Comparison of ENCODE assay signal across 29 mouse cellular contexts in the genomic region with DNA sequence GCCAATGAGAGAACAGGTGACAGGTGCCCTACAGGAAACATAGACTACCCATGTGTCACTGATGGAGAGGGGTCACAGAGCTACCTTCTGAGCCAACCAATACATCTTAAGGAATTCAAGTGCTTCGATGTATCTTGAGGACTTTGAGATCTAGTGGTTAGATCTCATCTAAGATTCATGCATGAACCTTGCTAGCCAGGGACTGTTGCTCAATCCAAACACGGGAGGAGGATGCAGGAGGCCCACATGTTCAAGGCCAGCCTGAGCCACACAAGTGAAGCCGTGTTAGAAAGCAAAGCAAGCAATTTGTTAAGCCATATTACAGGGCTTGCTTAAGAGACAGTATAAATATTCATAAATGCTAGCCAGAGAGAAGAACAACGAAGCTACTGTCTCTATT. TPM values are rescaled to one million over a fixed set of nuclear protein-coding genes. Genes with fewer than 3 reads are reported as not detected.
A peak's percentile ranks its signal among the peaks of the same experiment; 100 is the strongest.
DNase-seq lines count a peak whose midpoint lies in the region; ATAC-seq and TF ChIP-seq lines count a peak whose summit lies in the region.
"Had no signal": no experiment of that assay in that cellular context is flagged by ENCODE, and none has a peak within 500 bp of the region (broad histone marks: within the 10 kb centered on the region; RNA-seq: fewer than 3 reads in every experiment).

No protein-coding gene starts in this region.

- H3K27me3 ChIP-seq in forebrain, embryonic 13.5 days = no peaks in the 10 kb centered on the region
- H3K27me3 ChIP-seq in forebrain, embryonic 11.5 days (ENCODE audit: control insufficient read depth, insufficient read depth, low read length) = no peaks in the 10 kb centered on the region
- H3K27me3 ChIP-seq in forebrain, embryonic 15.5 days = no peaks in the 10 kb centered on the region
- no peaks in the 10 kb centered on the region for H3K27me3 ChIP-seq in midbrain, postnatal 0 days (ENCODE audit: insufficient read depth, low read length)
- H3K27me3 ChIP-seq: CH12.LX; embryonic facial prominence, embryonic 13.5 days; hindbrain, embryonic 15.5 days; limb, embryonic 15.5 days; megakaryocyte, embryonic 14.5 days; Patski had no signal

- no peak for DNase-seq in forebrain, embryonic 11.5 days (ENCODE audit: low spot score)
- DNase-seq in layer of hippocampus, adult 2 months (ENCODE audit: low spot score in 2 of 2) = no peak
- no peak for DNase-seq in layer of hippocampus, adult 8-10 months (ENCODE audit: low spot score in 2 of 2)
- DNase-seq in midbrain, postnatal 0 days (ENCODE audit: low spot score) = no peak
- DNase-seq: adrenal gland, adult 8-10 months; cerebellum, adult 2 months; cerebellum, postnatal 25 days; gastrocnemius, postnatal 10 days; kidney, postnatal 36 days; left cerebral cortex, postnatal 4 days; lung, embryonic 14.5 days; lung, postnatal 36 days; right cerebral cortex, postnatal 14 days had no signal

- no peaks in the 10 kb centered on the region for H3K36me3 ChIP-seq in forebrain, embryonic 13.5 days (ENCODE audit: poor library complexity, severe bottlenecking)
- H3K36me3 ChIP-seq in forebrain, embryonic 11.5 days (ENCODE audit: control insufficient read depth, insufficient read depth, low read length) = no peaks in the 10 kb centered on the region
- no peaks in the 10 kb centered on the region for H3K36me3 ChIP-seq in forebrain, embryonic 15.5 days
- no peaks in the 10 kb centered on the region for H3K36me3 ChIP-seq in midbrain, postnatal 0 days (ENCODE audit: insufficient read depth, low read length)
- H3K36me3 ChIP-seq: embryonic facial prominence, embryonic 13.5 days; G1E; hindbrain, embryonic 15.5 days; limb, embryonic 15.5 days had no signal

- no peaks in the 10 kb centered on the region for H3K9me3 ChIP-seq in forebrain, embryonic 13.5 days (replicated peaks)
- H3K9me3 ChIP-seq in forebrain, embryonic 11.5 days (ENCODE audit: control insufficient read depth, low read length) = no peaks in the 10 kb centered on the region
- H3K9me3 ChIP-seq in forebrain, embryonic 15.5 days = no peaks in the 10 kb centered on the region
- no peaks in the 10 kb centered on the region for H3K9me3 ChIP-seq in midbrain, postnatal 0 days (ENCODE audit: low read length)
- H3K9me3 ChIP-seq: embryonic facial prominence, embryonic 13.5 days; hindbrain, embryonic 15.5 days; limb, embryonic 15.5 days; megakaryocyte, embryonic 14.5 days had no signal

- H3K9ac ChIP-seq in forebrain, embryonic 13.5 days = no peak overlapping the region
- H3K9ac ChIP-seq in forebrain, embryonic 11.5 days (ENCODE audit: low read length) = no peak overlapping the region
- no peak overlapping the region for H3K9ac ChIP-seq in forebrain, embryonic 15.5 days (replicated peaks)
- H3K9ac ChIP-seq in midbrain, postnatal 0 days (replicated peaks; ENCODE audit: low read length, poor library complexity, severe bottlenecking) = no peak overlapping the region
- H3K9ac ChIP-seq: embryonic facial prominence, embryonic 13.5 days; hindbrain, embryonic 15.5 days; limb, embryonic 15.5 days; liver, embryonic 14.5 days; lung, embryonic 14.5 days had no signal

- H3K27ac ChIP-seq in forebrain, embryonic 13.5 days = peak overlapping the region; percentile 68
- no peak overlapping the region for H3K27ac ChIP-seq in forebrain, embryonic 11.5 days (ENCODE audit: low read depth, low read length)
- H3K27ac ChIP-seq in layer of hippocampus, adult 2 months = peak overlapping the region; percentile 74
- peak overlapping the region; percentile 86 for H3K27ac ChIP-seq in forebrain, embryonic 15.5 days (replicated peaks)
- peak overlapping the region; percentile 39; the same call in 1 of the 2 replicates for H3K27ac ChIP-seq in midbrain, postnatal 0 days (ENCODE audit: low read depth, low read length)
- H3K27ac ChIP-seq: embryonic facial prominence, embryonic 13.5 days; hindbrain, embryonic 15.5 days; limb, embryonic 15.5 days; liver, embryonic 14.5 days; stomach, postnatal 0 days had no signal

- H3K4me3 ChIP-seq in forebrain, embryonic 13.5 days = no peak overlapping the region
- no peak overlapping the region for H3K4me3 ChIP-seq in forebrain, embryonic 11.5 days (ENCODE audit: low read depth, low read length)
- no peak overlapping the region for H3K4me3 ChIP-seq in layer of hippocampus, adult 2 months
- H3K4me3 ChIP-seq in forebrain, embryonic 15.5 days = no peak overlapping the region
- H3K4me3 ChIP-seq in midbrain, postnatal 0 days (ENCODE audit: low read depth, low read length) = no peak overlapping the region
- H3K4me3 ChIP-seq: embryonic facial prominence, embryonic 13.5 days; erythroblast, embryonic 14.5 days; hindbrain, embryonic 15.5 days; limb, embryonic 15.5 days; megakaryocyte, embryonic 14.5 days had no signal

- H3K4me2 ChIP-seq in forebrain, embryonic 13.5 days = no peak overlapping the region
- H3K4me2 ChIP-seq in forebrain, embryonic 11.5 days (ENCODE audit: low read depth, low read length, severe bottlenecking) = no peak overlapping the region
- H3K4me2 ChIP-seq in forebrain, embryonic 15.5 days (replicated peaks) = no peak overlapping the region
- no peak overlapping the region for H3K4me2 ChIP-seq in midbrain, postnatal 0 days (ENCODE audit: low read depth, low read length, poor library complexity, severe bottlenecking)
- H3K4me2 ChIP-seq: embryonic facial prominence, embryonic 13.5 days; heart, embryonic 11.5 days; hindbrain, embryonic 15.5 days; limb, embryonic 15.5 days; lung, embryonic 14.5 days had no signal

- TF ChIP-seq CTCF in layer of hippocampus, adult 2 months (conservative IDR thresholded peaks at IDR 0.05) = no peak
- TF ChIP-seq CTCF in midbrain, postnatal 0 days (IDR thresholded peaks at IDR 0.05) = no peak

- 68% methylated on average over 4 of the region's 4 CpGs for WGBS in forebrain, embryonic 13.5 days
- WGBS in forebrain, embryonic 11.5 days = 81% methylated on average over 4 of the region's 4 CpGs
- WGBS in forebrain, embryonic 15.5 days = 56% methylated on average over 4 of the region's 4 CpGs
- 54% methylated on average over 4 of the region's 4 CpGs for WGBS in midbrain, postnatal 0 days

- peak; percentile 16; the same call in 1 of the 2 replicates for ATAC-seq in forebrain, embryonic 13.5 days
- no peak for ATAC-seq in forebrain, embryonic 11.5 days (replicated peaks; ENCODE audit: low FRiP score)
- peak; percentile 15; the same call in 1 of the 2 replicates for ATAC-seq in forebrain, embryonic 15.5 days (replicated peaks)
- ATAC-seq in midbrain, postnatal 0 days (ENCODE audit: low FRiP score) = 0 out of 2 replicates have a peak, but pooled peaks have one; percentile 28
- ATAC-seq in inflammation-experienced regulatory T-cells, adult 6 months = no peak
- ATAC-seq: intestine, postnatal 0 days; Patski had no signal

- H3K4me1 ChIP-seq in forebrain, embryonic 13.5 days = peaks cover 31% of the 10 kb centered on the region
- no peaks in the 10 kb centered on the region for H3K4me1 ChIP-seq in forebrain, embryonic 11.5 days (replicated peaks; ENCODE audit: control insufficient read depth, insufficient read depth, low read length)
- peaks cover 39% of the 10 kb centered on the region for H3K4me1 ChIP-seq in forebrain, embryonic 15.5 days
- H3K4me1 ChIP-seq in midbrain, postnatal 0 days (ENCODE audit: insufficient read depth, low read length) = peaks cover 5% of the 10 kb centered on the region; the same call in 1 of the 2 replicates
- H3K4me1 ChIP-seq: limb, embryonic 15.5 days had no signal

RNA-seq across cellular contexts. Expression of a gene that starts 38.8 kb away (rescaled TPM):
- 0.10 TPM in 1 of 2 replicates, not detected in the other for polyA plus RNA-seq in forebrain, embryonic 13.5 days (2015; fragmentation: Nextera tagmentation; extraction: Ambion mirVana)
- polyA plus RNA-seq in forebrain, embryonic 11.5 days (2014; fragmentation: Nextera tagmentation; extraction: Ambion mirVana) = 0.47 and 0.91 TPM in 2 replicates
- 1 to 10 TPM in 1 of 2 experiments, under 1 TPM in 1; 0.87 to 1.1 TPM for total RNA-seq in layer of hippocampus, adult 2 months (2021)
- 1 to 10 TPM; 1.0 to 1.6 (median 1.2) TPM for total RNA-seq in layer of hippocampus, adult 8-10 months (2022)
- polyA plus RNA-seq in forebrain, embryonic 15.5 days (2015; fragmentation: Nextera tagmentation; extraction: Ambion mirVana) = 0.08 TPM in 1 of 2 replicates, not detected in the other
- 0.33 TPM in 1 of 2 replicates, not detected in the other for total RNA-seq in midbrain, postnatal 0 days (2014; rRNA removed)
- polyA plus RNA-seq in midbrain, postnatal 0 days (2015; fragmentation: Nextera tagmentation; extraction: Ambion mirVana) = 0.13 and 0.26 TPM in 2 replicates
- polyA plus RNA-seq in inflammation-experienced regulatory T-cells, adult 6 months (2017; shearing (Covaris generic)) = under 1 TPM in 2 of 3 experiments, not detected in 1; 0.23 to 0.24 TPM
- total RNA-seq: G1E; granulocyte monocyte progenitor cell, adult 5-6 weeks had no signal
- polyA plus RNA-seq: erythroblast, embryonic 14.5 days; G1E had no signal

Comparison
In these comparisons a context has a peak if more than half of its experiments do, and no peak if none do; other contexts are left out.
1. ATAC-seq: peak in forebrain, embryonic 13.5 days (single experiment), forebrain, embryonic 15.5 days (single experiment) and midbrain, postnatal 0 days (single experiment); none in forebrain, embryonic 11.5 days (single experiment) and inflammation-experienced regulatory T-cells, adult 6 months (single experiment).